Mouse (Mus musculus) limb, embryonic 15.5 days (tissue): Measurements from ENCODE around the gene Rps19. TPM values are rescaled to one million over a fixed set of nuclear protein-coding genes. Genes with fewer than 3 reads are reported as not detected.
"Not testable (repeated sequence)": the region's sequence is repeated elsewhere in the genome, so short reads cannot be mapped to it uniquely, and the experiment has no call there.

Experiments used
- ATAC-seq: fragments of 200-750 bp; cut with Nextera tagmentation; 2 replicates; pipeline ENCODE4 v1.8.0; 2017; ENCODE audit warnings: low read depth, moderate TSS enrichment; ENCODE audit not compliant: insufficient number of reproducible peaks, low FRiP score, low TSS enrichment
- H3K27ac ChIP-seq: fragments of 300-500 bp; sonication (generic); 2 replicates; pipeline ENCODE4 v1.5.1; 2015; ENCODE audit warnings: moderate library complexity, mild to moderate bottlenecking, inconsistent platforms
- H3K27me3 ChIP-seq: fragments of 300-500 bp; sonication (generic); 2 replicates; pipeline ENCODE4 v1.6.1; 2015; ENCODE audit warnings: inconsistent platforms
- H3K36me3 ChIP-seq: fragments of 300-500 bp; sonication (generic); 2 replicates; pipeline ENCODE4 v1.6.1; 2015; ENCODE audit warnings: inconsistent platforms
- H3K4me1 ChIP-seq: fragments of 300-500 bp; sonication (generic); 2 replicates; pipeline ENCODE4 v1.6.1; 2015; ENCODE audit warnings: inconsistent platforms
- H3K4me2 ChIP-seq: fragments of 300-500 bp; sonication (generic); 2 replicates; pipeline ENCODE4 v1.6.1; 2015; ENCODE audit warnings: mild to moderate bottlenecking, inconsistent platforms
- H3K4me3 ChIP-seq: fragments of 300-500 bp; sonication (generic); 2 replicates; pipeline ENCODE4 v1.5.1; 2015; ENCODE audit warnings: mild to moderate bottlenecking, inconsistent platforms
- H3K9ac ChIP-seq: fragments of 300-500 bp; sonication (generic); 2 replicates; pipeline ENCODE4 v1.6.1; 2015; ENCODE audit warnings: inconsistent platforms
- H3K9me3 ChIP-seq: fragments of 300-500 bp; sonication (generic); 2 replicates; pipeline ENCODE4 v1.6.1; 2016; ENCODE audit warnings: inconsistent platforms
- WGBS: fragments of 180-500 bp; shearing (Covaris S2); methylation state at CpG from one replicate; pipeline ENCODE4 v1.1.7; 2015; 5-methylcytosine and 5-hydroxymethylcytosine counted together
- polyA plus RNA-seq: library from polyadenylated mRNA; unstranded; fragments of >200 nt; fragmentation: Nextera tagmentation; extraction: Ambion mirVana; gene quantifications from 2 replicates; pipeline ENCODE4 v1.2.1, GENCODE M21; 2015

Gene Rps19
- polyA plus RNA-seq, 1 experiment from 2014 or later: 2,933 TPM

GRCm38 (mm10) chr7:24882416-24883199 is 1.6 kb upstream of the Rps19 start:
- Histone ChIP-seq H3K9ac (no peak overlapping the region), H3K27ac (no peak overlapping the region), H3K27me3 (no peaks in the 10 kb centered on the region), H3K4me3 (no peak overlapping the region), H3K36me3 (peaks cover 20% of the 10 kb centered on the region), H3K4me1 (peaks cover 25% of the 10 kb centered on the region), H3K4me2 (no peak overlapping the region), H3K9me3 (no peaks in the 10 kb centered on the region)
- no peak for ATAC-seq
- 93% methylated on average over 9 of the region's 9 CpGs for WGBS

- H3K4me3 ChIP-seq: peak overlapping the region; percentile 98
- peak overlapping the region; percentile 64 for H3K4me2 ChIP-seq
- no peak for ATAC-seq
- no peaks in the 10 kb centered on the region for H3K27me3 ChIP-seq
- H3K27ac ChIP-seq: peak overlapping the region; percentile 90
- peaks cover 26% of the 10 kb centered on the region for H3K4me1 ChIP-seq
- WGBS: under 1% methylated on average over 47 of the region's 47 CpGs
- H3K9me3 ChIP-seq: no peaks in the 10 kb centered on the region
- peak overlapping the region; percentile 100 for H3K9ac ChIP-seq
- peaks cover 41% of the 10 kb centered on the region for H3K36me3 ChIP-seq
Observed at GRCm38 (mm10) chr7:24884693-24885291, 621 bp downstream of the Rps19 start.

- H3K9ac ChIP-seq: peak overlapping the region; percentile 100
- peak overlapping the region; percentile 98 for H3K4me3 ChIP-seq
- H3K27me3 ChIP-seq: no peaks in the 10 kb centered on the region
- H3K36me3 ChIP-seq: peaks cover 49% of the 10 kb centered on the region
- WGBS: 30% methylated on average over 12 of the region's 12 CpGs
- peak overlapping the region; percentile 64 for H3K4me2 ChIP-seq
- H3K27ac ChIP-seq: peak overlapping the region; percentile 90
- H3K9me3 ChIP-seq: no peaks in the 10 kb centered on the region
- peaks cover 29% of the 10 kb centered on the region for H3K4me1 ChIP-seq
- ATAC-seq: no peak
Observed at GRCm38 (mm10) chr7:24885468-24886307, 1.5 kb downstream of the Rps19 start.

- Histone ChIP-seq H3K9me3 (no peaks in the 10 kb centered on the region), H3K9ac (peak overlapping the region; percentile 100), H3K4me3 (peak overlapping the region; percentile 98), H3K27me3 (no peaks in the 10 kb centered on the region), H3K4me1 (peaks cover 29% of the 10 kb centered on the region), H3K27ac (peak overlapping the region; percentile 69), H3K4me2 (peak overlapping the region; percentile 64), H3K36me3 (peaks cover 53% of the 10 kb centered on the region)
- no peak for ATAC-seq
- WGBS: 66% methylated on average over 4 of the region's 4 CpGs
Observed at GRCm38 (mm10) chr7:24886308-24886633, 2.1 kb downstream of the Rps19 start.

- H3K36me3 ChIP-seq: peaks cover 53% of the 10 kb centered on the region
- no peaks in the 10 kb centered on the region for H3K9me3 ChIP-seq
- H3K4me1 ChIP-seq: peaks cover 29% of the 10 kb centered on the region
- peak overlapping the region; percentile 15; the same call in 1 of the 2 replicates for H3K4me2 ChIP-seq
- H3K9ac ChIP-seq: peak overlapping the region; percentile 4; the same call in 1 of the 2 replicates
- no peaks in the 10 kb centered on the region for H3K27me3 ChIP-seq
- H3K4me3 ChIP-seq: peak overlapping the region; percentile 98; the same call in 1 of the 2 replicates
- 54% methylated on average over 4 of the region's 4 CpGs for WGBS
- peak overlapping the region; percentile 69; the same call in 1 of the 2 replicates for H3K27ac ChIP-seq
- ATAC-seq: no peak
Observed at GRCm38 (mm10) chr7:24887096-24887495, 2.9 kb downstream of the Rps19 start.

GRCm38 (mm10) chr7:24889431-24890220 is 5.5 kb downstream of the Rps19 start:
- H3K27ac ChIP-seq: peak overlapping the region; percentile 52; the same call in 1 of the 2 replicates
- no peak for ATAC-seq
- H3K27me3 ChIP-seq: no peaks in the 10 kb centered on the region
- no peak overlapping the region for H3K9ac ChIP-seq
- H3K4me3 ChIP-seq: no peak overlapping the region
- no peaks in the 10 kb centered on the region for H3K9me3 ChIP-seq
- WGBS: 79% methylated on average over 6 of the region's 6 CpGs
- no peak overlapping the region for H3K4me2 ChIP-seq
- peaks cover 29% of the 10 kb centered on the region for H3K4me1 ChIP-seq
- H3K36me3 ChIP-seq: peaks cover 53% of the 10 kb centered on the region

GRCm38 (mm10) chr7:24890281-24891216 is 6.4 kb downstream of the Rps19 start:
- WGBS: 29% methylated on average over 10 of the region's 10 CpGs
- Histone ChIP-seq H3K4me3 (no peak overlapping the region), H3K9ac (no peak overlapping the region), H3K27ac (peak overlapping the region; percentile 52; the same call in 1 of the 2 replicates), H3K9me3 (no peaks in the 10 kb centered on the region), H3K36me3 (peaks cover 53% of the 10 kb centered on the region), H3K4me2 (no peak overlapping the region), H3K27me3 (no peaks in the 10 kb centered on the region), H3K4me1 (peaks cover 26% of the 10 kb centered on the region)
- ATAC-seq: peak; percentile 35; the same call in 1 of the 2 replicates

GRCm38 (mm10) chr7:24891241-24892124 is 7.3 kb downstream of the Rps19 start:
- Histone ChIP-seq H3K4me2 (no peak overlapping the region), H3K27me3 (no peaks in the 10 kb centered on the region), H3K4me1 (peaks cover 17% of the 10 kb centered on the region), H3K9me3 (no peaks in the 10 kb centered on the region), H3K4me3 (no peak overlapping the region), H3K36me3 (peaks cover 44% of the 10 kb centered on the region), H3K27ac (peak overlapping the region; percentile 11; the same call in 1 of the 2 replicates), H3K9ac (no peak overlapping the region)
- no peak for ATAC-seq
- WGBS: 65% methylated on average over 3 of the region's 3 CpGs

GRCm38 (mm10) chr7:24892125-24892583 is 8.0 kb downstream of the Rps19 start:
- no peaks in the 10 kb centered on the region for H3K9me3 ChIP-seq
- H3K27ac ChIP-seq: no peak overlapping the region
- no peak overlapping the region for H3K4me3 ChIP-seq
- H3K27me3 ChIP-seq: no peaks in the 10 kb centered on the region
- H3K4me1 ChIP-seq: peaks cover 10% of the 10 kb centered on the region
- ATAC-seq: no peak
- no peak overlapping the region for H3K9ac ChIP-seq
- WGBS: 63% methylated on average over 2 of the region's 2 CpGs
- peaks cover 38% of the 10 kb centered on the region for H3K36me3 ChIP-seq
- H3K4me2 ChIP-seq: no peak overlapping the region

GRCm38 (mm10) chr7:24895749-24896148 is 11.6 kb downstream of the Rps19 start:
- not testable (repeated sequence) for H3K9ac ChIP-seq, H3K4me2 ChIP-seq, H3K36me3 ChIP-seq, H3K4me1 ChIP-seq, H3K27me3 ChIP-seq, H3K9me3 ChIP-seq, H3K27ac ChIP-seq, H3K4me3 ChIP-seq, ATAC-seq
- WGBS: 84% methylated on average over 2 of the region's 2 CpGs
